Mouse (Mus musculus) thymus, adult 2 months (tissue): ENCODE results near the gene Insc. TPM values are rescaled to one million over a fixed set of nuclear protein-coding genes. Genes with fewer than 3 reads are reported as not detected.

Experiments used
- DNase-seq: peaks from one replicate; pipeline ENCODE4 v3.0.0; 2021
- H3K27ac ChIP-seq: fragments of 200-500 bp; 2 replicates; pipeline ENCODE4 v1.5.1; 2012; ENCODE audit warnings: low read length, control low read depth; ENCODE audit not compliant: control insufficient read depth, insufficient read depth
- H3K27me3 ChIP-seq: fragments of 200-500 bp; 2 replicates; pipeline ENCODE4 v1.6.1; 2012; ENCODE audit warnings: mild to moderate bottlenecking, low read length, moderate library complexity, mixed read lengths; ENCODE audit not compliant: control insufficient read depth, insufficient read depth
- H3K36me3 ChIP-seq: fragments of 200-500 bp; 2 replicates; pipeline ENCODE4 v1.6.1; 2012; ENCODE audit warnings: mild to moderate bottlenecking, low read length, moderate library complexity; ENCODE audit not compliant: control insufficient read depth, insufficient read depth
- H3K4me1 ChIP-seq: fragments of 200-500 bp; replicated peaks from 2 replicates; pipeline ENCODE4 v1.6.1; 2012; ENCODE audit warnings: low read length; ENCODE audit not compliant: control insufficient read depth, insufficient read depth
- H3K4me3 ChIP-seq: fragments of 200-500 bp; 2 replicates; pipeline ENCODE4 v1.5.1; 2012; ENCODE audit warnings: mild to moderate bottlenecking, low read length, control low read depth, moderate library complexity; ENCODE audit not compliant: control insufficient read depth, insufficient read depth
- CTCF ChIP-seq: fragments of 200-500 bp; IDR thresholded peaks from 2 replicates; pipeline ENCODE4 v1.5.1; 2012; ENCODE audit warnings: mild to moderate bottlenecking, control low read depth, low read length, moderate library complexity, borderline replicate concordance; ENCODE audit not compliant: control insufficient read depth, poor library complexity, insufficient read depth; ENCODE audit errors: extremely low read depth
- POLR2A ChIP-seq: fragments of 200-500 bp; IDR thresholded peaks from 2 replicates; pipeline ENCODE4 v1.6.1; 2012; ENCODE audit warnings: mild to moderate bottlenecking, low read length, control low read depth, moderate library complexity; ENCODE audit not compliant: control insufficient read depth, poor library complexity, insufficient read depth; ENCODE audit errors: extremely low read depth
- WGBS: fragments of 180-500 bp; shearing (Covaris S2); methylation state at CpG from one replicate; pipeline ENCODE4 v1.1.7; 2018; 5-methylcytosine and 5-hydroxymethylcytosine counted together
- polyA plus RNA-seq: library from polyadenylated mRNA; depleted of rRNA; stranded (reverse); fragments of >200 nt; gene quantifications from 2 replicates; pipeline ENCODE4 v1.2.3, GENCODE M21; 2012

Insc gene
- polyA plus RNA-seq, 1 experiment: 0.55 TPM

DNA sequence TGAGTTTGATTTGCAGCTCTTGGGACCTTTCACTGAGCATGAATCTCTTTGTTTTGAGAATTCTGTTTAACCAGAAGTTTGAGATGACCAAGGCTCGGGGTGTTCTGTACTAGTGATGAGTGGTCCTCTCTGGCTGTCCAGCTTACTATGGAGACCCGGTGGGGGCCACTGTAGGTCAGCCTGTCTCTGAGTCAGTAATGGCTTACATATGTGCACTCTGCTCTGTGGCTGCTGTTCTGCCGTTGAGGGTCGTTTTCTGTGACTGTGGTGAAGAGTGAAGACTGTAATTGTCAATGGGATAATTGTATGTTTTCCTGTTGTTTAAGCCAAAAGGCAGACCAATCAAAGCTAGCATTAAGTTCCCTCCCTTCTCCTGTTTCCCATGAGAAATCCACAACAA lies 30.3 kb downstream of the Insc start:
- Histone ChIP-seq H3K27me3 (no peaks in the 10 kb centered on the region), H3K4me3 (no peak overlapping the region), H3K4me1 (no peaks in the 10 kb centered on the region), H3K27ac (no peak overlapping the region), H3K36me3 (no peaks in the 10 kb centered on the region)
- no peak for DNase-seq
- 90% methylated on average over 4 of the region's 4 CpGs for WGBS
- TF ChIP-seq CTCF (no peak), POLR2A (no peak)

GRCm38 (mm10) chr7:114775856-114776255 lies 32.4 kb downstream of the Insc start:
- no peak overlapping the region for H3K4me3 ChIP-seq
- DNase-seq: no peak
- 99% methylated on average over 2 of the region's 2 CpGs for WGBS
- no peak for TF ChIP-seq POLR2A
- no peak for TF ChIP-seq CTCF
- H3K36me3 ChIP-seq: no peaks in the 10 kb centered on the region
- no peaks in the 10 kb centered on the region for H3K27me3 ChIP-seq
- no peaks in the 10 kb centered on the region for H3K4me1 ChIP-seq
- no peak overlapping the region for H3K27ac ChIP-seq

DNA sequence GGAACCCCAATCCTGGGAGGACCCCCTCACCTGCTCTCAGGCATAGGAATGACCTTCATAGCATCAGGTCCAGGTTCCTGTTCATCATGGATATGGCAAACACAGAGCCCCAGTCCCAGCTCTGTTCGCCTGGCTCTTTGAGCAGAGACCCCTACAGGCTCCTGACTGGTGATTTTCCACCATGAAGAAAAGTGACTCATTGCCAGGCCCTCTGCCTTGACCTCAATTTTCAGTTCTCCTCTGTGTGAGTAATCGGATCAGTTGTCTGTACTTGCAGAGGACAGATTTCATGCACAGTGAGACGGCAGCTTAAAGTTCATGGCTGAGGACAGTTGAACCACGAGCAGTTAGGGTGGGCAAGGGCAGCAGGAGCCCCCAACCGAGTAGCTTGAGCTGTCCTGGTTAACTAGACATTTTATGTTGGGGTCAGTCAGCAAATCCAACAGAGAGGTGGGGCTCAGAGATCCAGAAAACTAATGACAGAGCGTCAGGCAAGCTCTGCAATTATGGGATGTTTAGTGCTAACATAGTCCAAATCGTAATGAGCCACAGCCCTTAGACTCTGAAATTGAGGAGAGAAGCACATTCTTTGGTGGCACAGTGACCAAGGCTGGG lies 34.8 kb downstream of the Insc start:
- H3K36me3 ChIP-seq: no peaks in the 10 kb centered on the region
- 89% methylated on average over 7 of the region's 7 CpGs for WGBS
- TF ChIP-seq CTCF: no peak
- TF ChIP-seq POLR2A: no peak
- no peak for DNase-seq
- no peak overlapping the region for H3K4me3 ChIP-seq
- H3K27me3 ChIP-seq: no peaks in the 10 kb centered on the region
- H3K4me1 ChIP-seq: no peaks in the 10 kb centered on the region
- H3K27ac ChIP-seq: no peak overlapping the region

DNA sequence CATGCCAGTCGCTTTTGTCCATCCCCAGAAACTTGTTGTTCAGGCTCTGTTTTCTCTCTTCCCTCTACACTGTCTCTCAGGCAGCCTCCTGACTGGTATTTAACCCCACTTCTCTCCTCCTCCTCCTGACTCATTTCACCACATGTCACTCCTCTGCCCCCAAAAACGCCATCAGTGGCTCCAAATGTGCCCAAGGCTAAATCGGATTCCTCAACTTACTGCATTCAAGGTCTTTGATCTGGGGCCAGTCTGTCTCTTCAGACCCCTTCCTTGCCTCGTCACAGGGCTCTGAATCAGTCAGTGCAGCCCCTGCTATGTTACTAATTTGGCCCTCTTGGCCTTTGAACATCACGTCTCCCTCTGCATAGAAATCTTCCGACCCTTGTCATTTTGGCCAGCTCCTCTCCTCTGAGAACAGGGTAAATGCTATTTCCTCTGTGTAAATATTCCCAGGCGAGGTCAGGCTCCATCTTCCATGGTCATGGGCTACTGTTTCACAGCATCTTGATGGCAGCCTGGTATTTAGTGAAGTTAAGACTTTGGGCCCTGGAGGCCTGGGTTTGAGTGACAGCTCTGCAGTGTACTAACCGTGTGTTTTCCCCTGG lies 35.7 kb downstream of the Insc start:
- Histone ChIP-seq H3K36me3 (no peaks in the 10 kb centered on the region), H3K4me3 (no peak overlapping the region), H3K27ac (no peak overlapping the region), H3K27me3 (no peaks in the 10 kb centered on the region), H3K4me1 (no peaks in the 10 kb centered on the region)
- 82% methylated on average over 8 of the region's 8 CpGs for WGBS
- TF ChIP-seq POLR2A: no peak
- TF ChIP-seq CTCF: no peak
- no peak for DNase-seq

- Histone ChIP-seq H3K36me3 (no peaks in the 10 kb centered on the region), H3K4me1 (no peaks in the 10 kb centered on the region), H3K27me3 (no peaks in the 10 kb centered on the region), H3K27ac (no peak overlapping the region), H3K4me3 (no peak overlapping the region)
- WGBS: 85% methylated on average over 3 of the region's 3 CpGs
- TF ChIP-seq CTCF (no peak), POLR2A (no peak)
- no peak for DNase-seq
Measured at GRCm38 (mm10) chr7:114783291-114783690, 39.8 kb downstream of the Insc start.

GRCm38 (mm10) chr7:114791087-114791486 lies 47.6 kb downstream of the Insc start:
- H3K36me3 ChIP-seq: no peaks in the 10 kb centered on the region
- DNase-seq: no peak
- WGBS: 96% methylated on average over 10 of the region's 10 CpGs
- no peak overlapping the region for H3K27ac ChIP-seq
- H3K4me1 ChIP-seq: no peaks in the 10 kb centered on the region
- H3K27me3 ChIP-seq: no peaks in the 10 kb centered on the region
- TF ChIP-seq CTCF (no peak), POLR2A (no peak)
- H3K4me3 ChIP-seq: no peak overlapping the region
